Mouse (Mus musculus): ENCODE data around the gene Ehbp1l1.

Gene Ehbp1l1

DNA sequence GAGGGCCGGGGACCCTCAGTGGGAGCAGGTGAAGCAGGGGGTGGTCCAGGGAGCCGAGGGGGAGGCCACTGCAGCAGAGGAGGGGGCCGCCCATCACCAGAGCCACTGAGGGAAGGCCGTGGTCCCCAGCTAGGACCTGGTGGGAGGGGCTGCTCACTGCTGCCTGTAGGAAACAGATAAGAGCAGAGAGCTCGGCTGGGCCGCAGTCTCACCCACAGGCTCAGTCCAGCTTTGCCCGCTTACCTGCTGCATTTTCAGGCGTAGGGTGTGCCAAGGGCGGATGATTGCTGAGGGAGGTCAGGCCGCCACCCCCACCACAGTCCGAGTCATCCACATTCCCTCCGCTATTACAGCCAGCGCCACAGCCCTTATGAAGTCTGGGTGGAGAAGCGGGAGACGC lies 60.7 kb downstream of the Ehbp1l1 start:
- no peak for DNase-seq

DNA sequence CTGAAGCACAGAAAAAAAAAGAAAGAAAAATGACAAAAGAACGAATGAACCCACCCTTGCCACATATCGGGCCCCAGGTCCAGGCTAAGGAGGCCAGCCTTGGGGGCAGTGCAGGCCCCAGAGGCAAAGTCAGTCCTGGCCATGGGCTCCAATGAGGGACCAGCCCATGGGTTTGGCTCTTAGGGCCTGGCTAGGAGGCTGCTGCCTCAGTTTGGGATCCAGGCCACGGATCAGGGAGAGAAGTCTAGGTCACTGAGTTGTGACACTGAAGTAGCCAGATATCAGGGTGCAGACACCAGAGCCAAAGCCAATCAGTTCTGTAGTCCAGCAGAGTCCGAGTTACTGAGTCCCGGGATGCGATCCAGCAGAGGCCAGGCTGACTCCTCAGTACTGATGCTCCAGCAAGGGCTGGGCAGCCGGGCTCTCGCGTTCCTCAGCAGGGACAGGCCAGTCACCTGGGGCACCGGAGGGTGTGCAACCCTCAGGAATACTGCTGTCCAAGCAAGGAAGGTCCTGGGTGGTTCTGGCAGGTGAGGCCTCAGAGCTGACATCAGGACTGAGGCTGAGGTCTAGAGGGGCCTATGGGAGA lies 61.4 kb downstream of the Ehbp1l1 start:
- DNase-seq = no peak

DNA sequence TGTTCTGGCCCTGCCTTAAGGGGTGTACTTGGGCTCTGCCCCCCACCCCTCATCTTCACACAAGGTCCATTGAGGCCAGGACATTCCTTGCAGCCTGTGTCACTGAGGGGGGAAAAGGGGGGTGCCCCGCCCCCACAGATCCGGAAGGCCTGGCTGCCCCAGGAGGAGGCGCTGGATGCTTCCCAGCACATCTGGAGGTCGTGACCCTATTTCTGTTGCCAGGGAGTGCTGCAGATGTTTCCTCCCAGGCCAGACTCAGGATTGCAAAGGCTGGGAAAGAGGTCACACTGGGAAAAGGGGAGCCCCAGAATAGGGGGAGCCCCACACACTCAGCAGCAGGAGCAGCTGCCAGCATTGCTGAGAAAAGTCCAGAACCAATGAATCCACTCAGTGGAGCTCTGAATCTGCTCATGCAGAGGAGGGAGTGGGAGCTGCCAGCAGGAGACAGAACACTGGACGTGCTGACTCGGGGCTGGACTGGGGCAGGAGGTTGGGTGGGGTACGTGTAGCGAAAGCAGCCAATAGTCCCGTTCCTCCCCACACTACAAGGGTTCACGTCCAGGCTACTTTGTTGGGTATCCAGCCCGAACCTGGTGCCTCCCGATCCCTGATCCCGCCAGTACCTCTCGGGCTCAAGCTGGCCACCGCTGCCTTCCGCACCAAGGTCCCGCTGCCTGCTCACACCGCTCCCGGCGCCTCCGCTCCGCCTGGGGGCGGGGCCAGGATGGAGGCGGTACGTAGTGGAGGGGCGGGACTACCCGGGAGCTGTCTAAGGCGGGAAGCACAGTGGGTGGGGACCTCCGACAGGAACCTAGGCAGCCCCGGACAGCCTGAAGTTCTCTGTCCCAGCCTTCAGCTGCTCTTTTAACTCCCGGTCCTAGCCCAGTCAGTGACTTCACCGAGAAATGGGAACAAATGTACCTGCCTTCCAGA lies 62.9 kb downstream of the Ehbp1l1 start, which contains the start of gene Sipa1:
TSS of gene Sipa1 (minus strand) at position 727 of the 933 bp plus-strand sequence.
- DNase-seq = peak; percentile 95

DNA sequence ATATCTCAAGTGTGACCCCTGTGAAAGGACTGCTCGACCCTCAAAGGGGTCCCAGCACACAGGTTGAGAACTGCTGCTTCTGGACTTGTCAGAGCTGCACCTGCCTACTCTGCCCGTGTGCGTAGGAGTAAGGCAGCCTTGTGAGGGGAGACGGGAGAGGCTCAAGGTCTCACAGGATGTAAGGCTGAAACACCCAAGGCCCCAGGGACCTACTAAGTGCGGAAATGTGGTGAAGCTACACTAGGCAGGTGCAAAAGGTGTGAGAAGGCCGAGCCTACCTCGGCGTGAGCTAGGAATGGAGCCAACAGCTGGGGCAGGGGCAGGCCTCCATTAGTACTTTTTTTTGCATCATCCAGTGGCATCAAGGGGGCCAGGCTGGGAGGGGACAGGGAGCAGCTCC lies 63.8 kb downstream of the Ehbp1l1 start:
- no peak for DNase-seq

DNA sequence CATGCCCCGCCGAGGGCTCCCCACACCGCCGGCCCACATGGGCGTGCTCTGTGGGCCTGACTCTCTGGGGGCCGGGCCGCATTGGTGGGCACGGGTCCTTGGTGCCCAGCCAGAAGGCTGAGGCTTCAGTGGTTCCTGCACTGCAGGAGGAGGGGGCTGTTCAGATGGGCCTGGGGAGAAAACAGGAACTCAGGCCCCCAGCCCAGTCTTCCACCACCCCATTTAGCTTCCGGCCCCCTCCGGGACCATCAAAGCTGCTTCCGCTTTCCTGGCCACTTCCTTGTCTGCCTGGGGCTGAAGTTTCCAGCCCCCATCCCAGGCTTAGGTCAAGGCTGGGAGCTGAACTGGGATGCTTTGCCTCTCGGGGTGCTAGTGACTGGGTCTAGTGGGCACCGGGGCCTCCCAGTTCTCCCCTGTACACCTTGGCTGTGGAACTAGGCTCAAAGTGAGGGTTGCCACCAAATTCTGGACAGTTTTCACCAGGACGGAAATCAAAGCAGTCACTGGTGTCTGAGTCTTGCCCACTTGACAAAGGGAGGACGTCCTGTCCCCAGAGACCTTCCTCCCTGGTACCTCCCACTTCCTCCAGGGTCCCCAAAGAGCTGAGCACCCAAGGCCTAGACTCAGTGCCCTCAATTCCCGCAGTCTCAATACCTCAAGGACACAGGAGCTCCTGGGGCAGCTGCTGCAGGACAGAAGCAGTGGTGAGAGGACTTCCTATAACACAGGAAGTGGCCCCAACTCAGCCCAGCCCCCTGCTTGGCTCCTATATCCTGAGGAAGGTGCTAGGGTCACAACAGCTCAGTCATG lies 65.0 kb downstream of the Ehbp1l1 start:
- peak; percentile 55 for DNase-seq
